Mouse (Mus musculus): ENCODE measurements around the gene Emx2.

The Emx2 gene

GRCm38 (mm10) chr19:59458743-59459135, 567 bp downstream of the Emx2 start:
- TF ChIP-seq GATA4 (IDR thresholded peaks at IDR 0.05; ENCODE audit: insufficient replicate concordance, low read length): no peak

DNA sequence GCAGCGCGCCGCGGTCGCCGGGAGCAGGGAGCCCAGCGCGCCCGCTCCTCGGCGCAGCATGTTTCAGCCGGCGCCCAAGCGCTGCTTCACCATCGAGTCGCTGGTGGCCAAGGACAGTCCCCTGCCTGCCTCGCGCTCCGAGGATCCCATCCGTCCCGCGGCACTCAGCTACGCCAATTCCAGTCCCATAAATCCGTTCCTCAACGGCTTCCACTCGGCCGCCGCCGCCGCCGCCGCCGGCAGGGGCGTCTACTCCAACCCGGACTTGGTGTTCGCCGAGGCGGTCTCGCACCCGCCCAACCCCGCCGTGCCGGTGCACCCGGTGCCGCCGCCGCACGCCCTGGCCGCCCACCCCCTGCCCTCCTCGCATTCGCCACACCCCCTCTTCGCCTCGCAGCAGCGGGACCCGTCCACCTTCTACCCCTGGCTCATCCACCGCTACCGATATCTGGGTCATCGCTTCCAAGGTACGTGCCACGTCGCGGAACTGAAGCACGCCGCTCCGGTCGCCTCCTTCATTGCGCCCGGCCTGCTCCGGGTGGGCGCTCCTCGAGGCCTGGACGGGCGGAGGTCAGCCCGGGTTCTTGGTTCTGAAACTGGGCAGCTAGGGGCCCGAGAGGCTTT, 1.1 kb downstream of the Emx2 start:
- TF ChIP-seq GATA4 (IDR thresholded peaks at IDR 0.05; ENCODE audit: insufficient replicate concordance, low read length): no peak

GRCm38 (mm10) chr19:59459811-59460241, 1.7 kb downstream of the Emx2 start:
- TF ChIP-seq GATA4 (IDR thresholded peaks at IDR 0.05; ENCODE audit: insufficient replicate concordance, low read length): no peak

- no peak for TF ChIP-seq GATA4 (IDR thresholded peaks at IDR 0.05; ENCODE audit: insufficient replicate concordance, low read length)
Measured at GRCm38 (mm10) chr19:59460328-59461115, 2.4 kb downstream of the Emx2 start.

DNA sequence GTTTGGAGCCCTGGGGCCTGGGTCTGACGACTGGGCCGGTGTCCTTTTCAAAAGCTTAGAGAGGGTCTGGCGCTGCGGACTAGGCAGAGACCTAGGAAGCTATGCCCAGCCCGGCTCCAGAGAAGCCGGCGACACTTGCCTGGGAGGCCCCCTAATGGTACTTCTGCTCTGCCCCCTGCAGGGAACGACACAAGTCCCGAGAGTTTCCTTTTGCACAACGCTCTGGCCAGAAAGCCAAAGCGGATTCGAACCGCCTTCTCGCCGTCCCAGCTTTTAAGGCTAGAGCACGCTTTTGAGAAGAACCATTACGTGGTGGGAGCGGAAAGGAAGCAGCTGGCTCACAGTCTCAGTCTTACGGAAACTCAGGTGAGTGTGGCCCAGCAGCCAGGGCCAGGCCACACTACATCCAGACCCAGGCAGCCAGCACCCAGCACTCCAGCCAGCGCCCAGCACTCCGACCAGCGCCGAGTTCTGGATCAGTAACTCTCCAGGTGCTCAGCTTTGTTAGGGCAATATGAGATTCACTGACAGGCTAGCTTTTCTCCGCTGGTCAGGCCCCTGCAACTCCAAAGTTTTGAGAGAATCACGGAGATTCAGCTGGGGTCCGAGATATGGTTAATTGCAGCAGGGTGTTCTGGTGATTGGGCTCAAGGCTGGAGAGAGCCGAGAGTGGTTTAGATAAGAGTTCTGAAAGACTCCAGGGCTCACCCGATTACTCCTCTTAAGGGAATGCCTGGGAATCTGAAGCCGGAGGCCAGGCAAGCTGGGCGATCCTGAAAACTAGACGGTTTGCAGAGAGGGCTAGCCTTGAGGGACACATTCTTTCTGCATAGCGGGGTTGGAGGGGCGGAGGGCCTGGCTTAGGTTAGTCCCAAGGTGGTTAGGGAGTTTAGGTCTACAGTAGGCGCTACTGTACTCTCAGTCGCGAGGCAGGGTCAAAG, 3.6 kb downstream of the Emx2 start:
- TF ChIP-seq GATA4 (IDR thresholded peaks at IDR 0.05; ENCODE audit: insufficient replicate concordance, low read length): no peak

GRCm38 (mm10) chr19:59462459-59463292, 4.5 kb downstream of the Emx2 start:
- no peak for TF ChIP-seq GATA4 (IDR thresholded peaks at IDR 0.05; ENCODE audit: insufficient replicate concordance, low read length)

GRCm38 (mm10) chr19:59463842-59464443, 5.8 kb downstream of the Emx2 start:
- no peak for TF ChIP-seq GATA4 (IDR thresholded peaks at IDR 0.05; ENCODE audit: insufficient replicate concordance, low read length)

GRCm38 (mm10) chr19:59465281-59465680, 7.1 kb downstream of the Emx2 start:
- no peak for TF ChIP-seq GATA4 (IDR thresholded peaks at IDR 0.05; ENCODE audit: insufficient replicate concordance, low read length)

DNA sequence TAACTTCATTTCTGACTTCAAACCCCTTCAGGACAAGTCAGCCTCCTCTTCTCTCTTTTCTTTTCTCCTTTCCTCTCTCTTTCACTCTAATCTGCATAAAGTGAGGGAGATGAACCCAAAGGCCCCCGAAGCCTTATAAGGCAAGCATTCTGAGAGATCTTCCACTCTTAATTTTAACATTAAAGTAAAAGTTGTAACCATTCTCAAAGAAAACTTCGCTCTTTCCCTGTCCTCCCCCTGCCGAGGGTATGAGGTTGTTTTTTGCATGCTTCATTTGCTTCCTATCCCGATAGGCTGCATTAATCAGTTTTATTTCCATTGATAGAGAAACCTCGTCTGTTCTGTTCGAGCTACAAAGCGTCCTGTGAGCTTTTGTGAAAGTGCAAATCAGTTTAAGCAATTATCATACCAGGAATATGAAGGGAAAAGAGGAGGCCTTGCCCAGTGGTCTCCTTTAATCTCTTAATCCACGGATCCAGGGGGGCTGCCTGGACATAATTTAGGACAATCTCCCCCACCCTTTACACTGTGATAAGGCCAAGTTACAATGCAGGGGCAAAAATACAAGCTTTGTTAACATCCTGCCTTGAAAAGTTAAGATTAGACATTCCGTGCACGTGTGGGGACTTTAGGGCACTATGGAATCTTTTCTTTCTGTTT, 7.7 kb downstream of the Emx2 start:
- TF ChIP-seq GATA4 (IDR thresholded peaks at IDR 0.05; ENCODE audit: insufficient replicate concordance, low read length): no peak

- TF ChIP-seq GATA4 (IDR thresholded peaks at IDR 0.05; ENCODE audit: insufficient replicate concordance, low read length): no peak
Measured at GRCm38 (mm10) chr19:59466417-59466937, 8.3 kb downstream of the Emx2 start.

DNA sequence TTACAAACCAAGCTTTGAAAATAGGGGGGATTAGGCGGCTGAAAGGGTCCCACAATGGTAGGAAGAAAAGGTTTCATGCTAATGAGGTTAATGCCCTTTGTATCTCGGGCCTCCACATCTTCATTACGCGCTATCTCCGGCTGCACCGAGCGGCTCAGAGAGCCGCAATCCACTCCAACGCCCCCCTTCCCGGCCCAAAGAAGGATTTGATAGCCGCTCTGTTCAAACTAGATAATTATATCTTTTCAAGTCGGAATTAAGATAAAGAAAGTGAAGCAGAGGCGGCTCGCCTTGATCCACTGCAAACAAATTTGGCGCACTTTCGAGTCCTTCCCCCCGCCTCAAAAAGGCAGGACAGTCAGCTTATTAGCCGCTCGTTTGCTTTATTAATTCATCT, 8.8 kb downstream of the Emx2 start:
- no peak for TF ChIP-seq GATA4 (IDR thresholded peaks at IDR 0.05; ENCODE audit: insufficient replicate concordance, low read length)

DNA sequence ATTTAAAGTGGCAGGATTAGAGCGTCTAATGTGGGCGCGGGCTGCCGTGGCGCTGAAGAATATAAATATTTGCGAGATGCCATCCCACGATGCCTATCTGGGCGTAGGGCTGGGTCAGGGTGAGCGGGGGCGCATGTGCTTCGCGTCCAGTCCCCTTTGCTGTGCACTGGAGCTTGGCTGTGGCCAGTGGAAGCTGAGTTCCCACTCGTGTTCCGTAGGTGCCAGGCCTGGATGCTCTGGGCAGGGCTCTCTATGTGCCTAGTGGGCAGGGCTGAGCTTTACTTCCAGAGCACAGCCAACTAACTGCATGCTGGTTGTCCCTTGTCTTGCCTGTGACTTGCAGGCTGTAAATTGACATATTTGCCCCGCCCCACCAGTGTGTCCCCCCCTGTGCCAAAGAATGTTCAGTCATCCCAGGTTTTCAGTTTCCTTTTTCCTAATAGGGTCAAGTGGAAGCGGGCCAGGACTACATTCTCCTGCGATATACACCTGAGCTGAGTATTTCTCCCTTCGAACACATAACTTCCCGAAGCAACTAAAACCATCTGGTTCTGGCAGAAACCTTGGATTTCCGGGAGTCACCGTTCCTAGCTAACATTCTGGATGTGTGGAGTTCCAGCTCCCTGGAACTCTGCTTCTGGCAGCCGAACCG, 9.4 kb downstream of the Emx2 start:
- TF ChIP-seq GATA4 (IDR thresholded peaks at IDR 0.05; ENCODE audit: insufficient replicate concordance, low read length): no peak
